Mouse (Mus musculus): Measurements from ENCODE around the gene Rad9b.

DNA sequence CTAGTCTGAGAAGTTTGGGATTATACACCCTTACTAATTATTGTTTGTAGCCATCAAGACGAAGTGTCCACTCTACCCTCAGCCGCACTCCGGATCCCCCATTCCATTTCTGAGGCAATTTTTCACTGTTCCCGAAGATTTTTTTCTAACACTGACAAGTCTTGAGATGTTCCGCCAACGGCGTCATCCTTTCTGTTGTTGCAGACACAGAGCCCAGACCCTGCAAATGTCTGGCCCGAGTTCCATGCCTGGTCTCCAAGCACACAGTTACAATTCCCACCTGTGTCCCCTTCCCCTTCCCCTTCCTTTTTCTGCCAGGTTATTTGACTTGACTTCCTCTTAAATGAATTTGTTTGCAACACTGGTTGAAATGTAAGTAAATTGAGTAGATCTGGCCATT, 45.8 kb upstream of the Rad9b start:
- TF ChIP-seq CTCF (conservative IDR thresholded peaks at IDR 0.05; ENCODE audit: insufficient read depth, insufficient read length, low read depth, low read length) (no peak), POLR2A (IDR thresholded peaks at IDR 0.05; ENCODE audit: low read depth, low read length) (no peak)

Data from kidney, adult 2 months (tissue).